Mouse (Mus musculus) ES-Bruce4 (cell line): ENCODE measurements at regions not wholly inside any gene's neighbourhood (a gene's known extent, or its start where the extent isn't known, plus 50 kb on each side); places are given as distances from the start of the nearest gene placed in this dataset.
A peak's percentile ranks its signal among the peaks of the same experiment; 100 is the strongest.

Experiments used
- H3K27ac ChIP-seq: 2 replicates; pipeline ENCODE4 v1.5.1; 2012; ENCODE audit warnings: low read length, inconsistent platforms; ENCODE audit not compliant: insufficient read depth
- H3K27me3 ChIP-seq: 2 replicates; pipeline ENCODE4 v1.6.1; 2012; ENCODE audit warnings: mild to moderate bottlenecking, low read length, inconsistent platforms; ENCODE audit not compliant: control insufficient read depth, poor library complexity, insufficient read depth, severe bottlenecking
- H3K36me3 ChIP-seq: 2 replicates; pipeline ENCODE4 v1.6.1; 2012; ENCODE audit warnings: inconsistent platforms, mild to moderate bottlenecking, low read length, moderate library complexity; ENCODE audit not compliant: control insufficient read depth, poor library complexity, insufficient read depth, severe bottlenecking
- H3K4me1 ChIP-seq: one replicate; pipeline ENCODE4 v1.8.1; 2011; ENCODE audit warnings: low read length; ENCODE audit not compliant: control insufficient read depth, insufficient read depth
- H3K4me3 ChIP-seq: 2 replicates; pipeline ENCODE4 v1.5.1; 2011; ENCODE audit warnings: low read depth, mild to moderate bottlenecking, low read length
- H3K9ac ChIP-seq: 2 replicates; pipeline ENCODE4 v1.6.1; 2012; ENCODE audit warnings: low read depth, mild to moderate bottlenecking, inconsistent platforms; ENCODE audit not compliant: poor library complexity, severe bottlenecking
- H3K9me3 ChIP-seq: replicated peaks from 2 replicates; pipeline ENCODE4 v1.6.1; 2012; ENCODE audit warnings: mild to moderate bottlenecking, low read length, inconsistent platforms; ENCODE audit not compliant: control insufficient read depth, poor library complexity, insufficient read depth, severe bottlenecking
- CTCF ChIP-seq: IDR thresholded peaks from one replicate; pipeline ENCODE4 v1.8.1; 2011; ENCODE audit warnings: low read depth, low read length
- EP300 ChIP-seq: IDR thresholded peaks from 2 replicates; pipeline ENCODE4 v1.6.1; 2011; ENCODE audit warnings: low read depth, low read length; ENCODE audit not compliant: insufficient read depth
- POLR2A ChIP-seq: IDR thresholded peaks from one replicate; pipeline ENCODE4 v1.8.1; 2011; ENCODE audit warnings: low read length; ENCODE audit not compliant: insufficient read depth

DNA sequence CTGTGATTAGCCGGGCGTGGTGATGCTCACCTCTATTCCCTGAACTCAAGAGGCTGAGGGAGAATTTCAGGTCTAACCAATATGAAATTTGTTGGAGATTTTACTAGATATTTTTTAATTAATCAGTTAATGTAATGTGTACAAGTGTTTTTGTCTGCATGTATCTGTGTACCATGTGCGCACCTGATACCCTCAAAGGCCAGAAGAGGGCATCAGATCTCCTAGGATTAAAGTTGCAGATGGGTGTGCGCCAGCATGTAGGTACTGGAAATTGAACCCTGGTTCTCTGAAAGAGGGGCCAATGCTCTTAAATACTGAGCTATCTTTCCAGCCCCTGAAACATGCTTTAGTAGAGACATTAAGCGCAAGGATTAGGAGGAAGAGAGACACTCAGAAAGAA is 160.2 kb downstream of the Mycn start:
- H3K4me1 ChIP-seq, result peaks cover 9% of the 10 kb centered on the region

GRCm38 (mm10) chr12:12778563-12779256 is 163.0 kb downstream of the Mycn start:
- H3K27me3 ChIP-seq, result no peaks in the 10 kb centered on the region
- TF ChIP-seq CTCF (no peak), POLR2A (no peak), EP300 (no peak)

More for the DNA sequence above, 160.2 kb downstream of the Mycn start:
- H3K27me3 ChIP-seq, result no peaks in the 10 kb centered on the region
- no peak for TF ChIP-seq EP300
- peak; percentile 36 for TF ChIP-seq CTCF
- H3K36me3 ChIP-seq, result no peaks in the 10 kb centered on the region
- 0 out of 2 replicates have a peak overlapping the region, but pooled peaks have one; percentile 23 for H3K9ac ChIP-seq
- H3K9me3 ChIP-seq, result no peaks in the 10 kb centered on the region
- no peak overlapping the region for H3K4me3 ChIP-seq
- no peak overlapping the region for H3K27ac ChIP-seq

GRCm38 (mm10) chr12:12777422-12777821 is 164.3 kb downstream of the Mycn start:
- TF ChIP-seq CTCF (no peak), POLR2A (no peak), EP300 (no peak)
- Histone ChIP-seq H3K4me3 (no peak overlapping the region), H3K27me3 (no peaks in the 10 kb centered on the region), H3K4me1 (peaks cover 1% of the 10 kb centered on the region), H3K9ac (no peak overlapping the region), H3K27ac (no peak overlapping the region), H3K9me3 (no peaks in the 10 kb centered on the region), H3K36me3 (no peaks in the 10 kb centered on the region)

More at GRCm38 (mm10) chr12:12778563-12779256, 163.0 kb downstream of the Mycn start:
- no peaks in the 10 kb centered on the region for H3K9me3 ChIP-seq
- H3K9ac ChIP-seq, result no peak overlapping the region
- no peaks in the 10 kb centered on the region for H3K36me3 ChIP-seq
- no peak overlapping the region for H3K4me3 ChIP-seq
- H3K27ac ChIP-seq, result no peak overlapping the region
- H3K4me1 ChIP-seq, result peaks cover 6% of the 10 kb centered on the region

GRCm38 (mm10) chr12:12776783-12777182 is 164.9 kb downstream of the Mycn start:
- Histone ChIP-seq H3K9ac (no peak overlapping the region), H3K4me1 (no peaks in the 10 kb centered on the region), H3K27ac (no peak overlapping the region), H3K27me3 (no peaks in the 10 kb centered on the region), H3K9me3 (no peaks in the 10 kb centered on the region), H3K4me3 (no peak overlapping the region), H3K36me3 (no peaks in the 10 kb centered on the region)
- no peak for TF ChIP-seq POLR2A

- Histone ChIP-seq H3K36me3 (no peaks in the 10 kb centered on the region), H3K4me1 (no peaks in the 10 kb centered on the region), H3K9ac (no peak overlapping the region), H3K27ac (no peak overlapping the region), H3K4me3 (no peak overlapping the region), H3K27me3 (no peaks in the 10 kb centered on the region), H3K9me3 (no peaks in the 10 kb centered on the region)
- TF ChIP-seq CTCF (no peak), EP300 (no peak), POLR2A (no peak)
Observed at GRCm38 (mm10) chr12:12770970-12771369, 170.7 kb downstream of the Mycn start.

DNA sequence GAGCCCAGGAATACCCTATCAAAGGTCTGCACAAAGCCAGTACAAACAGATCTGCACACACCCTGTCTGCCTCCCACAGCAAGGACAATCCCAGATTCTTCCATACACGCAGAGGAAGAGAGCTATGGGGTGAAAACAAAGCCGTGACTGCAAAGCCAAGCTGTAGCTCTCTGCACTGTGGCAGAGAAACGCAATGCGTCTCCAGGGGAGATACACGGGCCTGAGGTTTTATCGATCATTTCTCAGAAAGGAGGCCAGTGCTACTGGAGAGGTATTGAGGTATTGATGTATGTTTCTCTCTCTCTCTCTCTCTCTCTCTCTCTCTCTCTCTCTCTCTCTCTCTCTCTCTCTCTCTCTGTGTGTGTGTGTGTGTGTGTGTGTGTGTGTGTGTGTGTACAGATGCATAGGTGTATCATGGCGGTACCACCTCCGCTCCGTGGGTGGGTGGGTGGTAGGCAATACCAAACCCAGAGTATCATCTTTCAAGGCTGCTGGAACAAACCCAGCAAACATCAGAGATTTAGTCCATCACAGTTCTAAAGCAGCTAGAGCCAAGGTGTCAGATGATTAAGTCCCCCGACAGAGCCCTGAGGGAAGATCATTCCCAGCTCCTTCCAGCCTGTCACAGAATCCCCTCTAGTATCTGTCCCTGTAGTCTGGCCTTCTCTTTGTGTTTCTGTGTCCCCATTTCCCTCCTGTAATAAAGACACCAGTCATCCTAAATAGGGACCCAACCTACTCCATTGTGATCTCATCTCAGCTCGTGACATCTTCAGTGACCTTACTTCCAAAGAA is 175.0 kb downstream of the Mycn start:
- TF ChIP-seq POLR2A (no peak), EP300 (no peak), CTCF (no peak)
- Histone ChIP-seq H3K9me3 (no peaks in the 10 kb centered on the region), H3K27ac (no peak overlapping the region), H3K36me3 (no peaks in the 10 kb centered on the region), H3K27me3 (no peaks in the 10 kb centered on the region), H3K4me3 (no peak overlapping the region), H3K9ac (no peak overlapping the region), H3K4me1 (no peaks in the 10 kb centered on the region)
